Mouse (Mus musculus) midbrain, embryonic 15.5 days (tissue): Measurements from ENCODE around the gene Cyth1. TPM values are rescaled to one million over a fixed set of nuclear protein-coding genes. Genes with fewer than 3 reads are reported as not detected.

Source experiments
- polyA plus RNA-seq: library from polyadenylated mRNA; unstranded; fragments of >200 nt; fragmentation: Nextera tagmentation; extraction: Ambion mirVana; gene quantifications from 2 replicates; pipeline ENCODE4 v1.2.1, GENCODE M21; 2015

Cyth1 gene
- polyA plus RNA-seq, 1 experiment from 2014 or later: 30.2 TPM

Other genes with a start within 250 kb of the Cyth1 start
- 0.23 and 0.34 TPM in 2 replicates for gene Dnah17, start 118.0 kb downstream of the Cyth1 start, polyA plus RNA-seq
- 20.1 and 23.1 TPM in 2 replicates for gene Usp36, start 41.7 kb upstream of the Cyth1 start, polyA plus RNA-seq
- gene Cep295nl, start 93.9 kb upstream of the Cyth1 start, polyA plus RNA-seq: 0.09 and 0.27 TPM in 2 replicates
- 83.4 and 83.6 TPM in 2 replicates for gene Timp2, start 107.1 kb upstream of the Cyth1 start, polyA plus RNA-seq
- 5.1 and 6.7 TPM in 2 replicates for gene Lgals3bp, start 153.5 kb upstream of the Cyth1 start, polyA plus RNA-seq
- gene Cant1, start 170.5 kb upstream of the Cyth1 start, polyA plus RNA-seq: 30.6 and 35.1 TPM in 2 replicates
- 4.2 and 4.3 TPM in 2 replicates for gene C1qtnf1, start 179.6 kb upstream of the Cyth1 start, polyA plus RNA-seq
- 6.6 and 8.2 TPM in 2 replicates for gene Engase, start 228.2 kb upstream of the Cyth1 start, polyA plus RNA-seq